Mouse (Mus musculus) liver, embryonic 12.5 days (tissue): ENCODE measurements at regions not wholly inside any gene's neighbourhood (a gene's known extent, or its start where the extent isn't known, plus 50 kb on each side); places are given as distances from the start of the nearest gene placed in this dataset.

ENCODE experiments used
- ATAC-seq: fragments of 200-750 bp; cut with Nextera tagmentation; 2 replicates; pipeline ENCODE4 v1.8.0; 2017; ENCODE audit warnings: moderate number of reproducible peaks, mild to moderate bottlenecking, moderate library complexity
- H3K27ac ChIP-seq: fragments of 300-500 bp; sonication (generic); 2 replicates; pipeline ENCODE4 v1.5.1; 2016; ENCODE audit warnings: mild to moderate bottlenecking
- H3K27me3 ChIP-seq: fragments of 300-500 bp; sonication (generic); replicated peaks from 2 replicates; pipeline ENCODE4 v1.6.1; 2016; ENCODE audit warnings: mild to moderate bottlenecking, moderate library complexity
- H3K36me3 ChIP-seq: fragments of 300-500 bp; sonication (generic); 2 replicates; pipeline ENCODE4 v1.6.1; 2016; ENCODE audit warnings: mild to moderate bottlenecking, moderate library complexity
- H3K4me1 ChIP-seq: fragments of 300-500 bp; sonication (generic); 2 replicates; pipeline ENCODE4 v1.6.1; 2016
- H3K4me2 ChIP-seq: fragments of 300-500 bp; sonication (generic); 2 replicates; pipeline ENCODE4 v1.6.1; 2016; ENCODE audit warnings: mild to moderate bottlenecking, moderate library complexity
- H3K4me3 ChIP-seq: fragments of 300-500 bp; sonication (generic); 2 replicates; pipeline ENCODE4 v1.5.1; 2016; ENCODE audit warnings: mild to moderate bottlenecking, moderate library complexity
- H3K9ac ChIP-seq: fragments of 300-500 bp; sonication (generic); 2 replicates; pipeline ENCODE4 v1.6.1; 2016; ENCODE audit warnings: mild to moderate bottlenecking, moderate library complexity
- H3K9me3 ChIP-seq: fragments of 300-500 bp; sonication (generic); replicated peaks from 2 replicates; pipeline ENCODE4 v1.6.1; 2016; ENCODE audit warnings: mild to moderate bottlenecking, moderate library complexity
- WGBS: fragments of 180-500 bp; shearing (Covaris S2); methylation state at CpG from one replicate; pipeline ENCODE4 v1.1.7; 2016; ENCODE audit not compliant: insufficient replicate concordance; 5-methylcytosine and 5-hydroxymethylcytosine counted together

GRCm38 (mm10) chr13:106514510-106515169, 422.1 kb downstream of the Ipo11 start:
- H3K4me1 ChIP-seq, result no peaks in the 10 kb centered on the region
- H3K36me3 ChIP-seq, result no peaks in the 10 kb centered on the region
- no peak overlapping the region for H3K9ac ChIP-seq
- ATAC-seq, result no peak
- H3K4me3 ChIP-seq, result no peak overlapping the region
- H3K4me2 ChIP-seq, result no peak overlapping the region
- WGBS, result 58% methylated on average over 5 of the region's 5 CpGs
- no peaks in the 10 kb centered on the region for H3K9me3 ChIP-seq
- no peaks in the 10 kb centered on the region for H3K27me3 ChIP-seq
- no peak overlapping the region for H3K27ac ChIP-seq

GRCm38 (mm10) chr13:106513669-106514068, 423.1 kb downstream of the Ipo11 start:
- H3K4me3 ChIP-seq, result no peak overlapping the region
- H3K4me2 ChIP-seq, result no peak overlapping the region
- H3K4me1 ChIP-seq, result no peaks in the 10 kb centered on the region
- H3K27ac ChIP-seq, result no peak overlapping the region
- no peak overlapping the region for H3K9ac ChIP-seq
- no peaks in the 10 kb centered on the region for H3K9me3 ChIP-seq
- WGBS, result 60% methylated on average over 4 of the region's 4 CpGs
- no peaks in the 10 kb centered on the region for H3K36me3 ChIP-seq
- no peak for ATAC-seq
- H3K27me3 ChIP-seq, result no peaks in the 10 kb centered on the region

GRCm38 (mm10) chr13:106510435-106510834, 426.3 kb downstream of the Ipo11 start:
- H3K4me3 ChIP-seq, result no peak overlapping the region
- WGBS, result 65% methylated on average over 6 of the region's 6 CpGs
- H3K36me3 ChIP-seq, result no peaks in the 10 kb centered on the region
- no peaks in the 10 kb centered on the region for H3K9me3 ChIP-seq
- no peak overlapping the region for H3K9ac ChIP-seq
- H3K4me1 ChIP-seq, result no peaks in the 10 kb centered on the region
- ATAC-seq, result no peak
- H3K27me3 ChIP-seq, result no peaks in the 10 kb centered on the region
- H3K4me2 ChIP-seq, result no peak overlapping the region
- no peak overlapping the region for H3K27ac ChIP-seq

- Histone ChIP-seq H3K9ac (no peak overlapping the region), H3K36me3 (no peaks in the 10 kb centered on the region), H3K9me3 (no peaks in the 10 kb centered on the region; the same call in 1 of the 2 replicates), H3K4me2 (no peak overlapping the region), H3K4me3 (no peak overlapping the region), H3K27me3 (no peaks in the 10 kb centered on the region), H3K4me1 (no peaks in the 10 kb centered on the region), H3K27ac (no peak overlapping the region)
- WGBS, result 63% methylated on average over 6 of the region's 6 CpGs
- no peak for ATAC-seq
These were observed 435.5 kb downstream of the Ipo11 start for GRCm38 (mm10) chr13:106501273-106501672.

GRCm38 (mm10) chr13:106471264-106471663, 465.5 kb downstream of the Ipo11 start:
- Histone ChIP-seq H3K27ac (no peak overlapping the region), H3K9ac (no peak overlapping the region), H3K36me3 (no peaks in the 10 kb centered on the region), H3K27me3 (no peaks in the 10 kb centered on the region), H3K4me1 (no peaks in the 10 kb centered on the region), H3K9me3 (no peaks in the 10 kb centered on the region), H3K4me2 (no peak overlapping the region), H3K4me3 (no peak overlapping the region)
- ATAC-seq, result no peak
- 63% methylated on average over 4 of the region's 4 CpGs for WGBS

GRCm38 (mm10) chr13:106454366-106454927, 482.3 kb downstream of the Ipo11 start:
- H3K4me1 ChIP-seq, result no peaks in the 10 kb centered on the region
- whole genome bisulfite sequencing, result 73% methylated on average over 6 of the region's 6 CpGs
- no peak for ATAC-seq

GRCm38 (mm10) chr13:106432165-106432564, 504.6 kb downstream of the Ipo11 start:
- no peak overlapping the region for H3K27ac ChIP-seq
- no peaks in the 10 kb centered on the region for H3K36me3 ChIP-seq
- H3K4me1 ChIP-seq, result no peaks in the 10 kb centered on the region
- H3K9me3 ChIP-seq, result no peaks in the 10 kb centered on the region
- H3K4me3 ChIP-seq, result no peak overlapping the region
- H3K9ac ChIP-seq, result no peak overlapping the region
- H3K4me2 ChIP-seq, result no peak overlapping the region
- ATAC-seq, result no peak
- no peaks in the 10 kb centered on the region for H3K27me3 ChIP-seq
- 48% methylated on average over 3 of the region's 3 CpGs for WGBS

More at GRCm38 (mm10) chr13:106454366-106454927, 482.3 kb downstream of the Ipo11 start:
- no peaks in the 10 kb centered on the region for H3K9me3 ChIP-seq
- no peak overlapping the region for H3K27ac ChIP-seq
- H3K27me3 ChIP-seq, result no peaks in the 10 kb centered on the region
- H3K4me2 ChIP-seq, result no peak overlapping the region
- H3K36me3 ChIP-seq, result no peaks in the 10 kb centered on the region
- no peak overlapping the region for H3K9ac ChIP-seq
- no peak overlapping the region for H3K4me3 ChIP-seq

GRCm38 (mm10) chr13:106406608-106407038, 530.1 kb downstream of the Ipo11 start:
- no peak overlapping the region for H3K9ac ChIP-seq

GRCm38 (mm10) chr13:106392642-106393041, 544.1 kb downstream of the Ipo11 start:
- Histone ChIP-seq H3K9me3 (0 out of 2 replicates have a peak, but pooled peaks cover 4% of the 10 kb centered on the region), H3K27me3 (no peaks in the 10 kb centered on the region), H3K27ac (no peak overlapping the region), H3K36me3 (no peaks in the 10 kb centered on the region), H3K4me2 (no peak overlapping the region), H3K4me1 (no peaks in the 10 kb centered on the region), H3K4me3 (no peak overlapping the region), H3K9ac (no peak overlapping the region)
- 66% methylated on average over 8 of the region's 8 CpGs for WGBS
- no peak for ATAC-seq

More at GRCm38 (mm10) chr13:106406608-106407038, 530.1 kb downstream of the Ipo11 start:
- no peak overlapping the region for H3K27ac ChIP-seq
- H3K4me3 ChIP-seq, result no peak overlapping the region
- no peaks in the 10 kb centered on the region for H3K9me3 ChIP-seq
- ATAC-seq, result no peak
- H3K36me3 ChIP-seq, result no peaks in the 10 kb centered on the region
- H3K4me2 ChIP-seq, result no peak overlapping the region
- no peaks in the 10 kb centered on the region for H3K27me3 ChIP-seq
- H3K4me1 ChIP-seq, result no peaks in the 10 kb centered on the region
- 24% methylated on average over 1 of the region's 1 CpGs for WGBS

- H3K4me3 ChIP-seq, result no peak overlapping the region
- H3K4me1 ChIP-seq, result no peaks in the 10 kb centered on the region
- no peak overlapping the region for H3K9ac ChIP-seq
- H3K4me2 ChIP-seq, result no peak overlapping the region
- no peaks in the 10 kb centered on the region for H3K9me3 ChIP-seq
- H3K27ac ChIP-seq, result no peak overlapping the region
- H3K36me3 ChIP-seq, result no peaks in the 10 kb centered on the region
- no peaks in the 10 kb centered on the region for H3K27me3 ChIP-seq
- no peak for ATAC-seq
- WGBS, result 45% methylated on average over 4 of the region's 4 CpGs
These were observed 548.1 kb downstream of the Ipo11 start for GRCm38 (mm10) chr13:106388634-106389033.

GRCm38 (mm10) chr13:106367589-106367988, 569.2 kb downstream of the Ipo11 start:
- no peaks in the 10 kb centered on the region for H3K27me3 ChIP-seq
- H3K4me3 ChIP-seq, result no peak overlapping the region
- no peak overlapping the region for H3K27ac ChIP-seq
- no peaks in the 10 kb centered on the region for H3K36me3 ChIP-seq
- no peak overlapping the region for H3K9ac ChIP-seq
- ATAC-seq, result no peak
- H3K4me2 ChIP-seq, result no peak overlapping the region
- no peaks in the 10 kb centered on the region for H3K4me1 ChIP-seq
- H3K9me3 ChIP-seq, result no peaks in the 10 kb centered on the region
- 68% methylated on average over 7 of the region's 7 CpGs for WGBS

GRCm38 (mm10) chr13:106352614-106353409, 583.9 kb downstream of the Ipo11 start:
- Histone ChIP-seq H3K9me3 (no peaks in the 10 kb centered on the region), H3K4me1 (no peaks in the 10 kb centered on the region), H3K4me3 (no peak overlapping the region), H3K4me2 (no peak overlapping the region), H3K27ac (no peak overlapping the region), H3K9ac (no peak overlapping the region), H3K36me3 (no peaks in the 10 kb centered on the region), H3K27me3 (no peaks in the 10 kb centered on the region)
- ATAC-seq, result no peak
- 70% methylated on average over 4 of the region's 4 CpGs for WGBS
